Mouse (Mus musculus) MEL (cell line): ENCODE measurements around the gene Cald1. TPM values are rescaled to one million over a fixed set of nuclear protein-coding genes. Genes with fewer than 3 reads are reported as not detected.

Source experiments
- DNase-seq: peaks from one replicate; pipeline ENCODE4 v3.0.0; 2011; ENCODE audit warnings: low read depth, low spot score
- H3K27ac ChIP-seq: 2 replicates; pipeline ENCODE4 v1.5.1; 2012; ENCODE audit warnings: low read depth, mild to moderate bottlenecking, control low read depth, low read length, moderate library complexity; ENCODE audit not compliant: control insufficient read depth
- H3K27me3 ChIP-seq, 2 experiments: fragments of 150-350 bp in 1 of 2; sonication (generic) in 1 of 2; 2 replicates each; pipeline ENCODE4 v1.6.1; 2012; ENCODE audit warnings: low read length in 2 of 2, mild to moderate bottlenecking in 2 of 2, improper control_type of control experiment in 1 of 2, moderate library complexity in 1 of 2; ENCODE audit not compliant: insufficient read depth in 2 of 2, control insufficient read depth in 1 of 2
- H3K36me3 ChIP-seq, 2 experiments: 2 replicates each; pipeline ENCODE4 v1.6.1; 2012 to 2014; ENCODE audit warnings: low read length in 2 of 2, improper control_type of control experiment in 1 of 2, inconsistent platforms in 1 of 2, mild to moderate bottlenecking in 1 of 2; ENCODE audit not compliant: insufficient read depth in 2 of 2, control insufficient read depth in 1 of 2
- H3K4me1 ChIP-seq, 2 experiments: fragments of 150-350 bp in 1 of 2; sonication (generic) in 1 of 2; 2 replicates each; pipeline ENCODE4 v1.6.1; 2012; ENCODE audit warnings: low read length in 2 of 2, improper control_type of control experiment in 1 of 2, mild to moderate bottlenecking in 1 of 2; ENCODE audit not compliant: insufficient read depth in 2 of 2, control insufficient read depth in 1 of 2
- H3K4me3 ChIP-seq, 2 experiments: fragments of 150-350 bp in 1 of 2; sonication (generic) in 1 of 2; 2 replicates each; pipeline ENCODE4 v1.5.1; 2012; ENCODE audit warnings: low read depth in 2 of 2, low read length in 2 of 2, mild to moderate bottlenecking in 2 of 2, moderate library complexity in 2 of 2, control low read depth in 1 of 2, improper control_type of control experiment in 1 of 2; ENCODE audit not compliant: control insufficient read depth in 1 of 2, insufficient read depth in 1 of 2
- H3K79me2 ChIP-seq: 2 replicates; pipeline ENCODE4 v1.6.1; 2012; ENCODE audit warnings: mild to moderate bottlenecking, low read length, moderate library complexity; ENCODE audit not compliant: control insufficient read depth, poor library complexity, insufficient read depth
- H3K9ac ChIP-seq: 2 replicates; pipeline ENCODE4 v1.6.1; 2012; ENCODE audit warnings: low read depth, mild to moderate bottlenecking, control low read depth, low read length, moderate library complexity; ENCODE audit not compliant: control insufficient read depth, poor library complexity, severe bottlenecking
- H3K9me3 ChIP-seq: fragments of 150-350 bp; sonication (generic); replicated peaks from 2 replicates; pipeline ENCODE4 v1.6.1; 2012; ENCODE audit warnings: mild to moderate bottlenecking, low read length, improper control_type of control experiment, moderate library complexity; ENCODE audit not compliant: insufficient read depth
- BHLHE40 ChIP-seq: IDR thresholded peaks from 2 replicates; pipeline ENCODE4 v1.6.1; 2012; ENCODE audit warnings: low read depth, mild to moderate bottlenecking, inconsistent platforms, low read length, improper control_type of control experiment, borderline replicate concordance
- CHD2 ChIP-seq: IDR thresholded peaks from 2 replicates; pipeline ENCODE4 v1.6.1; 2011; ENCODE audit warnings: low read length, improper control_type of control experiment
- ETS1 ChIP-seq: IDR thresholded peaks from 2 replicates; pipeline ENCODE4 v1.6.1; 2012; ENCODE audit warnings: low read depth, mild to moderate bottlenecking, inconsistent platforms, low read length, improper control_type of control experiment, moderate library complexity
- GABPA ChIP-seq: IDR thresholded peaks from 2 replicates; pipeline ENCODE4 v1.6.1; 2012; ENCODE audit warnings: low read depth, mild to moderate bottlenecking, inconsistent platforms, low read length, improper control_type of control experiment, moderate library complexity
- HCFC1 ChIP-seq: IDR thresholded peaks from 2 replicates; pipeline ENCODE4 v1.6.1; 2012; ENCODE audit warnings: low read depth, mild to moderate bottlenecking, inconsistent platforms, low read length, improper control_type of control experiment, moderate library complexity
- JUND ChIP-seq: IDR thresholded peaks from 2 replicates; pipeline ENCODE4 v1.6.1; 2011; ENCODE audit warnings: low read depth, mild to moderate bottlenecking, improper control_type of control experiment, low read length
- MAFK ChIP-seq: IDR thresholded peaks from 2 replicates; pipeline ENCODE4 v1.6.1; 2011; ENCODE audit warnings: low read depth, mild to moderate bottlenecking, low read length, improper control_type of control experiment, borderline replicate concordance
- MAZ ChIP-seq: IDR thresholded peaks from 2 replicates; pipeline ENCODE4 v1.6.1; 2012; ENCODE audit warnings: low read depth, mild to moderate bottlenecking, inconsistent platforms, low read length, improper control_type of control experiment
- MEF2A ChIP-seq: IDR thresholded peaks from 2 replicates; pipeline ENCODE4 v1.6.1; 2014; ENCODE audit warnings: low read depth, mild to moderate bottlenecking, inconsistent platforms, low read length, improper control_type of control experiment; ENCODE audit not compliant: poor library complexity, insufficient replicate concordance, severe bottlenecking; ENCODE audit errors: extremely low read depth
- MXI1 ChIP-seq: IDR thresholded peaks from 2 replicates; pipeline ENCODE4 v1.6.1; 2011; ENCODE audit warnings: mild to moderate bottlenecking, low read depth, low read length, improper control_type of control experiment
- MYB ChIP-seq: IDR thresholded peaks from 2 replicates; pipeline ENCODE4 v1.6.1; 2011; ENCODE audit warnings: mild to moderate bottlenecking, low read depth, low read length, improper control_type of control experiment
- NELFE ChIP-seq: IDR thresholded peaks from 2 replicates; pipeline ENCODE4 v1.6.1; 2011; ENCODE audit warnings: low read depth, low read length, improper control_type of control experiment
- POLR2A ChIP-seq, 2 experiments: IDR thresholded peaks; 2 replicates each; pipeline ENCODE4 v1.6.1; 2011 to 2012; ENCODE audit warnings: low read length in 2 of 2, mild to moderate bottlenecking in 2 of 2, control low read depth in 1 of 2, improper control_type of control experiment in 1 of 2, low read depth in 1 of 2, moderate library complexity in 1 of 2; ENCODE audit not compliant: control insufficient read depth in 1 of 2, insufficient read depth in 1 of 2, poor library complexity in 1 of 2
- SIN3A ChIP-seq: IDR thresholded peaks from 2 replicates; pipeline ENCODE4 v1.6.1; 2012; ENCODE audit warnings: low read length, improper control_type of control experiment, inconsistent platforms
- TAL1 ChIP-seq: IDR thresholded peaks from 2 replicates; pipeline ENCODE4 v1.6.1; 2012; ENCODE audit warnings: mild to moderate bottlenecking, inconsistent platforms, low read length, moderate library complexity, mixed read lengths
- TBP ChIP-seq: IDR thresholded peaks from 2 replicates; pipeline ENCODE4 v1.8.0; 2011; ENCODE audit warnings: low read depth, low read length, improper control_type of control experiment
- TCF12 ChIP-seq: IDR thresholded peaks from 2 replicates; pipeline ENCODE4 v1.6.1; 2014; ENCODE audit warnings: low read depth, mild to moderate bottlenecking, inconsistent platforms, low read length, improper control_type of control experiment, moderate library complexity
- UBTF ChIP-seq: IDR thresholded peaks from 2 replicates; pipeline ENCODE4 v1.6.1; 2012; ENCODE audit warnings: low read depth, mild to moderate bottlenecking, inconsistent platforms, low read length, improper control_type of control experiment, moderate library complexity, borderline replicate concordance; ENCODE audit not compliant: insufficient read depth
- USF1 ChIP-seq: IDR thresholded peaks from 2 replicates; pipeline ENCODE4 v1.6.1; 2014; ENCODE audit warnings: low read depth, mild to moderate bottlenecking, inconsistent platforms, low read length, improper control_type of control experiment, moderate library complexity
- USF2 ChIP-seq, 2 experiments: IDR thresholded peaks; 2 replicates each; pipeline ENCODE4 v1.6.1; 2011 to 2012; ENCODE audit warnings: improper control_type of control experiment in 2 of 2, low read length in 2 of 2, borderline replicate concordance in 1 of 2, inconsistent platforms in 1 of 2, low read depth in 1 of 2, mild to moderate bottlenecking in 1 of 2; ENCODE audit not compliant: insufficient read depth in 1 of 2
- ZC3H11A ChIP-seq: IDR thresholded peaks from 2 replicates; pipeline ENCODE4 v1.6.1; 2012; ENCODE audit warnings: low read depth, mild to moderate bottlenecking, inconsistent platforms, low read length, improper control_type of control experiment
- ZNF384 ChIP-seq: IDR thresholded peaks from 2 replicates; pipeline ENCODE4 v1.6.1; 2012; ENCODE audit warnings: low read depth, mild to moderate bottlenecking, inconsistent platforms, low read length, improper control_type of control experiment
- polyA plus RNA-seq, 2 experiments: library from polyadenylated mRNA; stranded (reverse) in 1 of 2; unstranded in 1 of 2; fragments of >175 nt in 1 of 2; fragments of >200 nt in 1 of 2; gene quantifications; 2 replicates each; pipeline versions ENCODE4 v1.2.1 to v1.2.4; 2012; ENCODE audit warnings: low replicate concordance in 2 of 2, low read depth in 1 of 2; ENCODE audit not compliant: insufficient read length in 2 of 2, insufficient read depth in 1 of 2, missing spikeins in 1 of 2
- total RNA-seq: library from RNA; depleted of rRNA; stranded (reverse); fragments of 300-350 nt; gene quantifications from 2 replicates; pipeline ENCODE4 v1.2.3, GENCODE M21; 2012

The Cald1 gene
- total and polyA plus RNA-seq, 3 experiments = not detected

DNA sequence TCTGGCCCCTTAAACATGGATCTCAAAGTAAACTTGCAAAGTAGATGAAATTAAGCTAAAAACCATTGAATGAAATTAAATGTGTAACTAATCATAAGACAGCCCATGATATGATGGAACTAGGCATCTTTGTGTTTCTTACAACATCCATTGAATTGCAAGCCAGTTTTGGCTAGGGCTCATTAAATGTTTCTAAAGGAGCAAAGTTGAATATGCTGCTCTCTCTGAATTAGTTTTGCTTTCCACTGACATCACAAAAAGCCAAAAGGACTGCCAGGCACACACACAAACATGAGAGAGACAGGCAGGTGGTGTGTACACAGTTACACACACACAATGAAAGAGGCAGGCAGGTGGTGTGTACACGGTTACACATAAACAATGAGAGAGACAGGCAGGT is 127.4 kb downstream of the Cald1 start:
- no peak overlapping the region for H3K27ac ChIP-seq
- no peaks in the 10 kb centered on the region for H3K79me2 ChIP-seq
- no peak overlapping the region for H3K9ac ChIP-seq
- TF ChIP-seq USF2 (IDR thresholded peaks at IDR 0.05; ENCODE audit: borderline replicate concordance in 1 of 2, insufficient read depth in 1 of 2, low read depth in 1 of 2, low read length in 2 of 2) (no peak), TBP (no peak), MYB (no peak), GABPA (no peak), ZC3H11A (no peak), TCF12 (no peak), MXI1 (no peak), ETS1 (no peak), JUND (no peak), ZNF384 (no peak), USF1 (no peak), NELFE (no peak), MEF2A (no peak), UBTF (no peak), POLR2A (IDR thresholded peaks at IDR 0.05; ENCODE audit: control insufficient read depth in 1 of 2, insufficient read depth in 1 of 2, low read depth in 1 of 2, low read length in 2 of 2, poor library complexity in 1 of 2) (no peak)
- H3K36me3 ChIP-seq = no peaks in the 10 kb centered on the region
- no peaks in the 10 kb centered on the region for H3K9me3 ChIP-seq
- H3K4me1 ChIP-seq = no peaks in the 10 kb centered on the region
- H3K4me3 ChIP-seq = no peak overlapping the region
- peaks cover 0 to 6% of the 10 kb centered on the region in 2 experiments; a peak in 2 of 4 replicates for H3K27me3 ChIP-seq
- no peak for DNase-seq

DNA sequence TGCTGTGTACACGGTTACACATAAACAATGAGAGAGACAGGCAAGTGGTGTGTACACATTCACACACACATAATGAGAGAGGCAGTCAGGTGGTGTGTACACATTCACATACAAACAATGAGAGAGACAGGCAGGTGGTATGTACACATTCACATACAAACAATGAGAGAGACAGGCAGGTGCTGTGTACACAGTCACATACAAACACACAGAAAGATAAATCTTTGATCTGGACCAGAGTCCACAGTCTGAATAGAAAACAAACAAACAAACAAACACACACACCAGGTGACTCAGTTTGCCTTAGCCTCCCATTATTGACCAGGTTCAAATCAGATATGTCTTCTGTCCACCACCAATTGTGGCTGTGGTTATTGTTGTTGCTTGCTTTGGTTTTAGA is 127.8 kb downstream of the Cald1 start:
- Histone ChIP-seq H3K36me3 (no peaks in the 10 kb centered on the region), H3K79me2 (no peaks in the 10 kb centered on the region), H3K9me3 (no peaks in the 10 kb centered on the region), H3K4me1 (no peaks in the 10 kb centered on the region), H3K27ac (no peak overlapping the region), H3K9ac (no peak overlapping the region), H3K27me3 (peaks cover 0 to 6% of the 10 kb centered on the region in 2 experiments; a peak in 2 of 4 replicates), H3K4me3 (no peak overlapping the region)
- TF ChIP-seq MAFK (no peak), BHLHE40 (no peak), HCFC1 (no peak), USF2 (IDR thresholded peaks at IDR 0.05; ENCODE audit: borderline replicate concordance in 1 of 2, insufficient read depth in 1 of 2, low read depth in 1 of 2, low read length in 2 of 2) (no peak), MAZ (no peak), CHD2 (no peak), JUND (no peak), TAL1 (no peak), SIN3A (no peak), NELFE (no peak), USF1 (no peak)
- no peak for DNase-seq
